Mouse (Mus musculus) myocyte (in vitro differentiated cells): ENCODE results near the gene St6galnac3. TPM values are rescaled to one million over a fixed set of nuclear protein-coding genes. Genes with fewer than 3 reads are reported as not detected.

ENCODE experiments used
- H3K27me3 ChIP-seq: one replicate; pipeline ENCODE4 v1.6.1; 2011; ENCODE audit not compliant: control insufficient read depth, insufficient read depth, insufficient read length
- H3K36me3 ChIP-seq: one replicate; pipeline ENCODE4 v1.6.1; 2011; ENCODE audit not compliant: control insufficient read depth, insufficient read depth
- H3K4me2 ChIP-seq: one replicate; pipeline ENCODE4 v1.6.1; 2011; ENCODE audit warnings: low read depth, control low read depth
- H3K4me3 ChIP-seq: one replicate; pipeline ENCODE4 v1.5.1; 2011; ENCODE audit warnings: mild to moderate bottlenecking, control low read depth, moderate library complexity
- H3K79me2 ChIP-seq: one replicate; pipeline ENCODE4 v1.6.1; 2011; ENCODE audit not compliant: control insufficient read depth, insufficient read depth
- H3ac ChIP-seq: one replicate; pipeline ENCODE4 v1.6.1; 2011; ENCODE audit not compliant: control insufficient read depth, insufficient read length
- CEBPB ChIP-seq: IDR thresholded peaks from 2 replicates; pipeline ENCODE4 v1.6.1; 2011; ENCODE audit warnings: mild to moderate bottlenecking, moderate library complexity; ENCODE audit not compliant: poor library complexity, insufficient read depth, severe bottlenecking
- E2F4 ChIP-seq: IDR thresholded peaks from one replicate; pipeline ENCODE4 v1.6.1; 2011; ENCODE audit warnings: mild to moderate bottlenecking, control low read depth, moderate library complexity; ENCODE audit not compliant: insufficient read depth
- MAX ChIP-seq: IDR thresholded peaks from one replicate; pipeline ENCODE4 v1.6.1; 2011; ENCODE audit warnings: low read depth, mild to moderate bottlenecking, control low read depth
- MYOD1 ChIP-seq, 3 experiments: IDR thresholded peaks; one replicate each; pipeline ENCODE4 v1.6.1; 2011; ENCODE audit warnings: control low read depth in 2 of 3, low read depth in 2 of 3, mild to moderate bottlenecking in 2 of 3, moderate library complexity in 1 of 3; ENCODE audit not compliant: insufficient read length in 2 of 3, control insufficient read depth in 1 of 3
- MYOG ChIP-seq, 3 experiments: IDR thresholded peaks; one replicate each; pipeline ENCODE4 v1.6.1; 2011; ENCODE audit warnings: control low read depth in 2 of 3, low read depth in 2 of 3, mild to moderate bottlenecking in 2 of 3; ENCODE audit not compliant: insufficient read length in 2 of 3, control insufficient read depth in 1 of 3, insufficient read depth in 1 of 3
- POLR2A ChIP-seq: IDR thresholded peaks from one replicate; pipeline ENCODE4 v1.6.1; 2011; ENCODE audit warnings: low read depth, mild to moderate bottlenecking, control low read depth, moderate library complexity; ENCODE audit not compliant: insufficient read length
- POLR2AphosphoS2 ChIP-seq: IDR thresholded peaks from one replicate; pipeline ENCODE4 v1.6.1; 2011; ENCODE audit warnings: low read depth, control low read depth; ENCODE audit not compliant: insufficient read length
- REST ChIP-seq: IDR thresholded peaks from one replicate; pipeline ENCODE4 v1.6.1; 2011; ENCODE audit warnings: mild to moderate bottlenecking, control low read depth, moderate library complexity; ENCODE audit not compliant: insufficient read depth, insufficient read length
- SRF ChIP-seq: IDR thresholded peaks from one replicate; pipeline ENCODE4 v1.6.1; 2011; ENCODE audit warnings: low read depth; ENCODE audit not compliant: control insufficient read depth, insufficient read length
- TCF12 ChIP-seq: IDR thresholded peaks from one replicate; pipeline ENCODE4 v1.6.1; 2011; ENCODE audit warnings: mild to moderate bottlenecking, control low read depth; ENCODE audit not compliant: poor library complexity, insufficient read depth, severe bottlenecking
- TCF3 ChIP-seq: IDR thresholded peaks from one replicate; pipeline ENCODE4 v1.6.1; 2011; ENCODE audit warnings: low read depth, control low read depth; ENCODE audit not compliant: insufficient read length
- USF1 ChIP-seq: IDR thresholded peaks from one replicate; pipeline ENCODE4 v1.6.1; 2011; ENCODE audit warnings: low read depth, mild to moderate bottlenecking, control low read depth, moderate library complexity
- polyA plus RNA-seq: library from polyadenylated mRNA; unstranded; fragments of >200 nt; fragmentation: generic; extraction: Trizol; gene quantifications from one replicate; pipeline ENCODE4 v1.2.1, GENCODE M21; 2012; ENCODE audit warnings: missing spikeins

St6galnac3 gene
- polyA plus RNA-seq, 1 experiment = not detected

DNA sequence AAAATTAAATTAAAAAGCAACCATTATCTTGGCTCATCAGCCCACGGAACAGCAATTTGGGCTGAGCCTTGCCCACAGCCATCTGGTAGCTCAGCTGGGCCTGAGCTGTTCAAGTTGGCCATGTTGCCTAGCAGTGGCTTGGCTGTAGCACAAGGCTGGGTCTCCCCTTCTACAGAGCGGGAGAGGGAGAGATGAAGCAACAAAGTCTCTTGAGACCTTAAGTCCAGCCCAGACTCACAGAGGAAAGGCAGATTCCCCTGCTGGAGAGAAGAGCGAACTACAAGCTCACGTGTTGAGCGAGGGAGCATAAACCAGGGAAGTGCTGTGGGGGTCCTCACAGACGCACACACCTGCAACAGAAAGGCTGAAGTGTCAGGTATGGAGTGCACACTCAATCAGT lies 126.3 kb downstream of the St6galnac3 start:
- H3ac ChIP-seq = no peak overlapping the region
- no peak overlapping the region for H3K4me3 ChIP-seq
- no peaks in the 10 kb centered on the region for H3K79me2 ChIP-seq
- H3K36me3 ChIP-seq = no peaks in the 10 kb centered on the region
- no peak for TF ChIP-seq MAX
- TF ChIP-seq MYOG (IDR thresholded peaks at IDR 0.05; ENCODE audit: control insufficient read depth in 1 of 3, insufficient read depth in 1 of 3, insufficient read length in 2 of 3, low read depth in 2 of 3) = no peak
- no peak for TF ChIP-seq TCF3
- no peak for TF ChIP-seq USF1
- TF ChIP-seq POLR2AphosphoS2 = no peak
- no peak for TF ChIP-seq MYOD1 (IDR thresholded peaks at IDR 0.05; ENCODE audit: control insufficient read depth in 1 of 3, insufficient read length in 2 of 3, low read depth in 2 of 3)
- no peak for TF ChIP-seq TCF12
- no peak for TF ChIP-seq E2F4
- TF ChIP-seq CEBPB = no peak
- no peak for TF ChIP-seq REST
- no peak for TF ChIP-seq SRF
- TF ChIP-seq POLR2A = no peak
- no peak overlapping the region for H3K4me2 ChIP-seq
- no peaks in the 10 kb centered on the region for H3K27me3 ChIP-seq

DNA sequence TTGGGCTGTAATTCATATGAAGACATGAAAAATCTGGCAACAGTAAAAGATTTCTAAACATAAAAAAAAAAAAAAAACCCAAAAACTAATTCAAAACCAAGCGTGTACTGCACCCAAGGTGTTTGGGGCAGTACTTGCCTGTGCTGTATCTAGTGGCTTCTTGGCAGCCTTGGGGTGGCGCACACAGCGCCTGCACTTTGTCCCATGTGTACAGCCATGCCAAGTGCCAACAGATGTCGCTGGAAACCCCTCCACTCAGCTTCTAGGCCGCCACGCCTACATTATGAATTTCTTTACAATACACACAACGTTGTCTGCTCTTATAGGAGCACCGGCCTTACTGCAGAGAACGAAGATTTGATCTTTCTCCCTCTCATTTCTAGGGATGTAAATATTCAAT lies 130.4 kb downstream of the St6galnac3 start:
- H3K27me3 ChIP-seq = no peaks in the 10 kb centered on the region
- TF ChIP-seq TCF3 = no peak
- no peak for TF ChIP-seq MAX
- no peak for TF ChIP-seq E2F4
- TF ChIP-seq SRF = no peak
- TF ChIP-seq USF1 = no peak
- TF ChIP-seq REST = no peak
- no peak for TF ChIP-seq CEBPB
- no peak for TF ChIP-seq POLR2A
- no peak for TF ChIP-seq TCF12
- no peak for TF ChIP-seq POLR2AphosphoS2
- no peak for TF ChIP-seq MYOD1 (IDR thresholded peaks at IDR 0.05; ENCODE audit: control insufficient read depth in 1 of 3, insufficient read length in 2 of 3, low read depth in 2 of 3)
- no peak for TF ChIP-seq MYOG (IDR thresholded peaks at IDR 0.05; ENCODE audit: control insufficient read depth in 1 of 3, insufficient read depth in 1 of 3, insufficient read length in 2 of 3, low read depth in 2 of 3)
- no peaks in the 10 kb centered on the region for H3K36me3 ChIP-seq
- H3K4me2 ChIP-seq = no peak overlapping the region
- H3K79me2 ChIP-seq = no peaks in the 10 kb centered on the region
- no peak overlapping the region for H3ac ChIP-seq
- no peak overlapping the region for H3K4me3 ChIP-seq

DNA sequence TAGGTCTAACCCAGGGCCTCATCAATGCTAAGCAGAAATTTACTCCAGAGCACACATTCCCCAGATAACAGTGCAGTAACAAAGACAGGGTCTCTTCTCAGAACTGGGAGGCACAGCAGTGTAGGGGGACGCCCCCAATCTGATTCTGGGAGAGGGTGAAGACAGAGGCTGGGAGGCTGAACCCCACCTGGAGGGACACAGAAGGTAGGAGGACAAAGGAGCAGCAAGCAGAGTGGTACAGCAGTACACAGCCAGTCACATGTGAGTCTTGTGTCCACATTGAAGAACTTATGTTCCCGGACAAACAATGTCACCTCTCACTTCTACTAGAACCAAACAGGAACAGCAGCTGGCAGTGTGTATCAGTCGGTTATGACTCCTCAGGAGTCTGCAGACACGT lies 131.0 kb downstream of the St6galnac3 start:
- H3ac ChIP-seq = no peak overlapping the region
- H3K36me3 ChIP-seq = no peaks in the 10 kb centered on the region
- H3K27me3 ChIP-seq = no peaks in the 10 kb centered on the region
- no peaks in the 10 kb centered on the region for H3K79me2 ChIP-seq
- H3K4me3 ChIP-seq = no peak overlapping the region
- H3K4me2 ChIP-seq = no peak overlapping the region
- no peak for TF ChIP-seq TCF3
- TF ChIP-seq POLR2A = no peak

DNA sequence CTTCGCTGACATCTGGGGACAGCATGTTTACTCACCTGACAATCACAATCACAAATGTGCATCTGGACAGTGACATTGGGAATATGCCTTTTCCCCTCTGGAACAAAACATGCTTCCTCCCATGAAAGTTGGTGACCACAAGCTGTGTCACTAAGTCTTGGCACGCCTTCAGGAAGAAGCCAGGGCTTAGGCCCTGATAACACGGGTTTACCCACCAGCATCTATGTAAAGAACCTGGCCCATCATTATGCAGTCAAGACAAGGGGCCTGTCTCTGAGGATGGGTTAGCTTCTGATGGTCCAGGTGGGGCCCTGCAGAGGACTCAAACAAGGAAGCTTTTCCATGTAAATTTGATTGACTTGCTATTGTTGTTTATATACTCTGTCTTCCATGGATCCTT lies 131.9 kb downstream of the St6galnac3 start:
- H3K4me3 ChIP-seq = no peak overlapping the region
- TF ChIP-seq MYOD1 (IDR thresholded peaks at IDR 0.05; ENCODE audit: control insufficient read depth in 1 of 3, insufficient read length in 2 of 3, low read depth in 2 of 3) = no peak
- TF ChIP-seq E2F4 = no peak
- no peak for TF ChIP-seq MYOG (IDR thresholded peaks at IDR 0.05; ENCODE audit: control insufficient read depth in 1 of 3, insufficient read depth in 1 of 3, insufficient read length in 2 of 3, low read depth in 2 of 3)
- no peak for TF ChIP-seq CEBPB
- no peak for TF ChIP-seq USF1
- no peak for TF ChIP-seq TCF12
- no peak overlapping the region for H3ac ChIP-seq
- H3K4me2 ChIP-seq = no peak overlapping the region
- no peaks in the 10 kb centered on the region for H3K27me3 ChIP-seq
- no peaks in the 10 kb centered on the region for H3K79me2 ChIP-seq
- no peaks in the 10 kb centered on the region for H3K36me3 ChIP-seq

DNA sequence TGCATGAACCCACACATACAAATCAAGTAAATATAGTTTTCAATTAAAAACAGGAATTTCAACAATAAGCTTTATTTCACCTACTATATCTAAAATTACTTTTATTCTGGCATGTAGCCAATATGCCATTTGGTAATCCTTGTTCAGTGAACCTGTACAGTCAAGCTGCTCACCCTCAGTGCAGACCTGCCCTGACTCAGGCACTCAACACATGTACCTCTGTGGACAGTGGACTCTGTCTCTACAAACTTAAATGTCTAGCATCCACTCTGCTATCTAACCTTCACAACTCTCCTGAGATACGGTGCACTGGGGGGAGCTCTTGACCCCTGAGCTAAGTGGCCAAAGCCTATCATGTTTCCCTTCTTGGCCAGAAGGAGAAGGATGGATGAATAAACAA lies 137.4 kb downstream of the St6galnac3 start:
- Histone ChIP-seq H3K27me3 (no peaks in the 10 kb centered on the region), H3K4me3 (no peak overlapping the region), H3ac (no peak overlapping the region), H3K36me3 (no peaks in the 10 kb centered on the region), H3K4me2 (no peak overlapping the region), H3K79me2 (no peaks in the 10 kb centered on the region)
- TF ChIP-seq TCF3 (no peak), SRF (no peak), USF1 (no peak), TCF12 (no peak), POLR2AphosphoS2 (no peak), CEBPB (no peak), MYOD1 (IDR thresholded peaks at IDR 0.05; ENCODE audit: control insufficient read depth in 1 of 3, insufficient read length in 2 of 3, low read depth in 2 of 3) (no peak), POLR2A (no peak)
